Mouse (Mus musculus) adrenal gland, adult 18-20 months (tissue): ENCODE data around the gene Aftph. TPM values are rescaled to one million over a fixed set of nuclear protein-coding genes. Genes with fewer than 3 reads are reported as not detected.
A peak's percentile ranks its signal among the peaks of the same experiment; 100 is the strongest.
"Not testable (repeated sequence)": the region's sequence is repeated elsewhere in the genome, so short reads cannot be mapped to it uniquely, and the experiment has no call there.

Source experiments
- DNase-seq, 2 experiments: peaks; one replicate each; pipeline ENCODE4 v3.0.0; 2021 to 2022; ENCODE audit warnings: low spot score in 2 of 2
- long read RNA-seq, 2 experiments: library from polyadenylated mRNA; stranded (forward); transcript quantifications; one replicate each; pipeline ENCODE4 v2.0.0; 2021
- total RNA-seq, 2 experiments: library from RNA; stranded (reverse); gene quantifications; 1 replicate in 1 of 2; 2 replicates in 1 of 2; pipeline ENCODE4 v1.2.3; 2021

Aftph gene
- total RNA-seq = 10 to 100 TPM; 46.0 to 56.2 TPM
- long read RNA-seq, experiment 1, transcript Aftph-201 (9 exons, 3,998 nt) = major isoform, 21 of 23 reads
- long read RNA-seq, experiment 1, partial matches to known transcripts = 2 of 23 reads
- long read RNA-seq, experiment 1, other reads (novel, unspliced or antisense) = 0 of 23 reads
- long read RNA-seq, experiment 2, transcript Aftph-201 (9 exons, 3,998 nt) = major isoform, 45 of 62 reads
- long read RNA-seq, experiment 2, partial matches to known transcripts = 5 of 62 reads
- long read RNA-seq, experiment 2, other reads (novel, unspliced or antisense) = 10 of 62 reads

DNA sequence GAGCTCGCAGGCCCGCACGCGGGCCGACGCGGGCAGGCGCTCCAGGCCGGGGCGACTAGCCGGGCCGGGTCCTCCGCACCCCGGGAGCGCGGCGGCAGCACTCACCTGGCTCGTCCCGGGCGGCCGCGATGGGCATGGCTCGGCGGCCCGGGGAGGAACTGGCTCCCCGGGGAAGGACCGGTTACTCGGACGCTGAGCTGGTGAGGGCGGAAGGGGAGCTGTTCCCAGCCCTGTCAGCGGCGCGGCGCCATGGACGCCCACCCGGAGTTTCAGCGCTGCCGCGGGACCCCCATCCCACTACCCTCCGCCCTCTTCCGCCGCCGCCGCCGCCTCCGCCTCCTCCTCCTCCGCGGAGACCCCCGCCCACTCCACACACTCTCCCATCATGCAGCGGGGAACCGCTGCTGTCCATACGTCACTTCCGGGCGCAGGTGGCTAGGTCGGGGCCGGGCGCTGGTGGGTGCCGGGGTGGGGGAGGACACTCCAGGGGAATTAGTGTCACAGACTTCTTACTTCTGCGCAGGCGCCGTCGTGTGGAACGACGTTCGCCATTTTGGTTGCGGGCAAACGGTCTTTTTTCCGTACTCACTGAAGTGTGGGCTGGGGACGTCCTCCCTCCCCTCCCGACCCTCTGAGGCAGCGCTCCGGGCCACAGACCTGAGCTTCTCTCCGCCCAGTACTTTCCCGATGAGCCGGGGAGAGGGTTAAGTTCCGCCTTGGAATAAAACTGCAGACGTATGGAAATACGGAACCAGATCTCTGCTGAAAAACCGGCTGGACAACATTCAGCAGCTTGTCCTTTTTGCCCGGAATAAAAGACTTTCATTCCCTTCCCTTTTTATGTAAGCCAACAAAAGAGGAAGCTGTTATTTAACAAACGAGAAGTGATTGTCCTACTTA, at the start of gene Aftph:
TSS of gene Aftph (minus strand) at position 389 of the 900 bp plus-strand sequence.
- DNase-seq = peak; percentile 93 to 94

DNA sequence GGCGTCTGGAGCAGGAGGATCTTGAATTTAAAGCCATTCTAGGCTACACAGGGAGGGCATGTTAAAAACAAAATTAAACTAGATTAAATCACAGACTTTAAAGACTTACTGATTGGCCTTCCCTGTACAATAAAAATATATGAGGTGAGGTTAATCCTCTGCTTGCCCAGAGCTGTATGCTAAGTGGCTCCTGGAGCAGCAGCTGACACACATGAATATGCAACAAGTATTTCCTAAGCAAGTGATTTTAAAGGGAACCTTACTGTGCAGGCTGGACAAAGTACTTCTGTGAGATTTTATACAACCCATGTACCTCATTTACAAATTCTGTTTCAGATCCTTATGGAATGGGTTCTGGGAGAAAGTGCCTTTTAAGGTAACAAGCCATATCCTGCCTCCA, 47.6 kb upstream of the Aftph start:
- no peak for DNase-seq

DNA sequence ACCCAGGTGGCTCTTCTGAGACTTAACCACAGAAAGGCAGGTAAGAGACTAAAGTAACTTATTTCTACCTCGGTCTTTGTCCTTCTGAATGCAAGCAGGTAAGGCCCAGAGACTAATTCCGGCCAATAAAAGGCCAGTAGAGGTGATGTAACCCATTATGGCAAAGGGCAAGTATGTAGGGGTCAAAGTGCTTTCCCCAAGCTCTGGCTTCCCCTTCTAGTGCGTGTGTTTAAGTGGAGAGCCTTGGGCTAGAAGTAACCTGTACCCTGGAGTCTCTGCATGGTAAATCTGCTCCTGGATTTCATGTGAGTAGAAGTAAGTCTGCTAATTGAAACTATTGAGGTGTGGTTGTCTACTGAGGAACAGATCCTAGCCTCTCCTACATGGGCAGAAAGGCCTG, 46.7 kb upstream of the Aftph start:
- no peak for DNase-seq

DNA sequence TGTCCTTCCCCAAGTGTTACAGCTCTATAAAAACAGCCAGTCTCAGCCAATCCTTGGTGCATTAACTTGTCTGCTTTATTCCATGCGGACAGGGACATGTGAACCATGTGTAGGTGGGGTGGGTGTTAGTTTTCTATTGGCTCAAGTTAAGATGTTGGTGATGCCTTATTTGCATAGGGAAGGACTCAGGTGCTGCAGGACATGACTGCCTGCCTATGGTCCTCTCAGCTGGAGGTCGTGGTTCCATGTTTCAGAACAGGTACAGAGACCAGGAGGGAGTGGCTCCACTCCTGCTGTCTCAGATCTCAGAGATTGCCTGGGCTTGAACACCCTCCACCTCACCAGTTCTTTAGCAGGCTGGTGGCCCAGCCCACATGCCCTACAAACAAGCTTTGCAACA, 44.8 kb upstream of the Aftph start:
- DNase-seq = no peak

DNA sequence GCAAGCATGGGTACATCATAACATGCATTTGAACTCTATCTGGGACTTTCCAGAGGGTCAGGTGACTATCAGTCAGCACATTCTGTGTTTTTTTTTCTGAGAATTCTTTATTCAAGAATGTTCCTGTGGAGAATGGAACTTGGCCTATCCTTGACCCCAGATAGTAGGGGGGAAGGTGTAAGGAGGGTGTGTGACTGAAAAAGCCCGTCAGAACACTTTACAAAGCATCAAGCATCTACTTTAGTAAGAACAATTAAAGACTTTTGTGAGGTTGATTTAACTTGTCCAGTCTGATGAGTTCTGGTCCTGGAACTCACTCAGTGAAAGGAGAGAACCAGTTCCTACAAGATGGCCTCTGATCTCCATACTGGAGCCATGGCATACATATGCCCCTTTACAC, 43.8 kb upstream of the Aftph start:
- no peak for DNase-seq

DNA sequence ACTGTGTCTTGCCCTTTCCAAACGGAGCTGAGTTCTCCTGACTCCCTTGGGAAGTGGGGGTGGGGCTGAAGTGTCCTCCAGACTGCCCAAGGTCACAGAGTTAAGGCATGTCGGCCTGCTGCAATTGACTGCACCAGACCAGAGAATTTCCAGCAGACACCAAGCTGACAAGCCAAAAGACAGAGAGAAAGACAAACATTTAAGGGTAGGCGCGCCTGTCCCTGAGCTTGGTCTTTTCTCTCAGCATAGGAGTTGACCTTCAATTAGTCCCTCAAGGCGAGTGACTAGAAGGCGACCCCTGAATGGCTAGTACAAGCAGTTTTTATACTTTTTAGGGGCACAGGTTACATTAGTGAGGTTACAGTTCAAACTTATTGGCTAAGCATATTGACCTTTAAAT, 43.4 kb upstream of the Aftph start:
- DNase-seq = no peak

DNA sequence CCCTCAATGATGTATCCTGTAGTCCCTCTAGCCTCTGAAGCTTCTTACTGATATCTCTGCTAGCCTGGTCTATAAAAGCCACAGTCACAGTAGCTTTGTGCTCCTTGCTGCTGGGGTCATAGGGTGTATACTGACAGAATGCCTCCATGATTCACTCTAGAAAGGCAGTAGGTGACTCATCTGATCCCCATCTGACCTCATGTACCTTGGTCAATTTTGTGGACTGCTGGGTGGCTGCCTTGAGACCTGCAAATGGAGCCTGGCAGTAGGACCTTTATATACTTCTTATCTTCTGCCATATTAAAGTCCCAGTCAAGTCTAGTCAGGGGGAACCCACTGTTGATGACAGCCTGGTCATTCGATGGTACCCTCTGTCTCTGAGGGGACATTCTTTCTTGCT, 42.1 kb upstream of the Aftph start:
- no peak for DNase-seq

DNA sequence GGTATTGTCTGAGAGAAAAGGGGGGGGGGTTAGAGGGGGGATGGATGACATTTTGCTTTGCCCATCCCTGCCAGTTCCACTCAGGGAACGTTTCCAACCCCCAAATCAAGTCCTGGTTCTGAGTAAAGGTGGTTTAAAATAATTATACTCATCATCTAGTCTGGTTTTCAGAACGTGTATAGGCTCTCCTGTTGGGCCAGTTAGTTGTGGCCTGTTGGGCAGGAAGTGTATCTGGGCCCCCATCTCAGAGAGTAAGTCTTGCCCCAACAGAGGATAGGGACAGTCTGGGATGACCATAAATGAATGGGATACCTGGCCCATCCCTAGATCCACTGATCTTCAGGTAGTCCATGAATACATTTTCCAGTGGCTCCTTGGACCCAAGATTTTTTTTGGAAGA, 41.2 kb upstream of the Aftph start:
- DNase-seq = no peak

DNA sequence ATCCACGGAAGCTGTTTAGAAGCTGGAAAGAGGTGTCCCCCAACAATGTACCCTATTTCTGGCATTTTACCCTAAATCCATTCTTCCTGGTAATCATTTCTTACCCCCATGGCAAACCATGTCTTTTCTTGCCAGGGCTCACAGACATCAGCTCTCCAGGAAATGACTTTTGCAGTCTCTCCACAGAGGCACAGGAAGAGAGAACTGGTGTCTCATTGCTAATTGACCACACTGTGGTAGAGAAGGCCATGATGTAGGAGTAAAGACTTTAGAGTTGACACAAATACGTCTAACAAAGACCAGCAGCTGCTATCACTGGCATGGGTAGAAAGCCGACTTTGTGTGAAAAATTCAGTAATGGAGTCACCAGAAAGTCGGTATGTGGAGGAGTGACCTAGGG, 38.9 kb upstream of the Aftph start:
- DNase-seq = no peak

DNA sequence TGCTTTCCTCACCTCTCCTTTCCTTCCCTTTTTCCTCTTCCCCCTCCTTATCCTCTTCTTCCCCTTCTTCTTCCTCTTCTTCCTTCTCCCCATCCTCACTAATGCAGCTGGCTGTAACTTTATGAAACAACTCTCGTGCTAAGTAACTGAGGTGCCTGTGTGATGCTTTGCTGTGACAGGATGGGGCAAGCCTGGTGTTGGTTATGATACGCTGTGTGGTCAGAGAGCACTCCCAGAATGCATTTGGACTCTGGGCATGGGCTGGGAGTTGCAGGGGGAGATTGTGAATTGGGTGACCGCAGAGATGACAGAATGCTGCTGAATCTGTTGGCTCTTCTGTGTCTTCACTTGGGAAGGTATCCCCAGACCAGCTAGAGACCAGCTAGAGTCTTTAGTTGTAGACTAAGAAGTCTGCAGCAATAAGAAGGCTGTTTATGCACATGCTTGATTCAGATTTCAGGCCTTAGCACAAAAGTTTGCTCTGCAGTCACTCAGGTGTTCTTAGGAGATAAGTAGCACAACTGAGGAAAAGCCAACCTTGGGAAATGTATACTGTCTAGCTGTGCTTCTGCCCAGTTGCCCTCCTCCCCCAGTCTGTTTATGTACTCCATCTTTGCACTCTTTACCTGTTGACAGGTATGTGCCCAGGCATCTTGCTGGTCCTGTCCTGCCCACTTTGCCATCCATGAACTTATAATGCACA, 37.6 kb upstream of the Aftph start:
- DNase-seq = no peak

DNA sequence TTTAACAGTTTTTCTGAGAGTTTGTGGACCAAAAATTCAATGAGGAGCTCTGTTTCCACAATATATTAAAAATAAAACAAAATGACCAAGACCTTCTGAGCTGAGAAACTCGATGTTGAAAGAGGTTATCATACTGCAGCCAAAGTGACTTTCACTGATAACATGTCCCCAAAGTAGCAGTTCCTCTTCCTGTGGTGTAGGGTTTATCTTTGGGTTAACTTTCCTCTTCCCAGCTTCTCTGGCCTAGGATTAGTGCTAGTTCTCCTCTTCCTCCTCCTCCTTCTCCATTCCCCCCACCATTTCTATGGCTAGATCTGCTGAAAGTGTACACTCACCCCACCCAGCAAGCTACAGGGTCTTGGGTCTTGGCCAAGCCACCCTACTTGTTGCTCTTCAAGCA, 36.9 kb upstream of the Aftph start:
- DNase-seq = no peak

DNA sequence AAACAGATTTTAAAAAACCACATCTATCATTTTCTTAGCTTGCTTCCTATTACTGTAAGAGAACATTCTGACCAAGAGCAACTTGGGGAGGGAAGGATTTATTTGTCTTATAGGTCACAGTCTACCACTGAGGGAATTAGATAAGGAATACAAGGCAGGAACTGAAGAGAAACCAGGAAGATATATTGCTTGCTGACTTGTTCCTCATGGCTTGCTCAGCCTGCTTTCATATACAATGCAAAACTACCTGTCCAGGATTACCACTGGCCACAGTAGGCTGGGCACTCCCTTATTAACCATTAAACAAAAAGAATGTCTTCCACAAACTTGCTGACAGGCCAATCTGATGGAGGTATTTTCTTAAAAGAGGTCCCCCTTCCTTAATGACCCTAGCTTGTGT, 35.3 kb upstream of the Aftph start:
- no peak for DNase-seq

DNA sequence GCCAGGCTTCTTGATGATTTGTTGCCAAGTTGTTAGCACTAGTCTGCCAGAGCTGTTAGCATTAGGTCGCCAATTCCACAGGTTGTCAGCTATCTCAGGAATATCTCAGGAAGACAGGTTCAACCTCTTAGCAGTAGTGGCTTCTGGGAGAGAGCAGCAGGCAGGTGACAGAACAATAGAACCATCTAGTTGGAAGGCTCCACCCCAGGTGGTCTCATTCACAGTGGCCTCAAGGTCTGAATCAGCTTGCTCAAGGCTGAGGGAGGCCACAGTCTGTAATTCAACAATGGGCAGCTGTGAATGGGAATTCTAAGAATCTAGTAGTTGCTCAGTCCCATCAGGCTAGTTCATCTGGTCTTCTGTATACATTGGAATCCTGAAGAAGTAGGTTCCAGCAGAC, 31.3 kb upstream of the Aftph start:
- DNase-seq = no peak

DNA sequence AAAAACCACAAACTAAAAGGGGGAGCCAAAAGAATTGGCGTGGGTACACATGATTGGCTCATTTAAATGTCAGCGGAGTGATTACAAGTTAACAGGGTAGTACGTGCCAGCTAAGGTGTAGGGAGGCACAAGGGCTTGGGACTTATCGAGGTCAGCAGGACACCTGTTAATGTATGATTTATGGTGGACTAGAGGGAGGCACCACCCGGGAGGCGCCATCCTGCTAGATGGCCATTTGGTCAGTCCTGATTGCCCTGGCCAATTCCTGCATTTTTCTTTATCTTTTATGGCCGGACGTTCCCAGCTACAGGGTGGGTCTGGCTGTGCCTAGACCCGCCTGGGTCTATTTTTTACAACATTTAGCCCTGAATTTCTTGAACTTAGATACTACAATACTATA, 30.4 kb upstream of the Aftph start:
- not testable (repeated sequence) for DNase-seq

DNA sequence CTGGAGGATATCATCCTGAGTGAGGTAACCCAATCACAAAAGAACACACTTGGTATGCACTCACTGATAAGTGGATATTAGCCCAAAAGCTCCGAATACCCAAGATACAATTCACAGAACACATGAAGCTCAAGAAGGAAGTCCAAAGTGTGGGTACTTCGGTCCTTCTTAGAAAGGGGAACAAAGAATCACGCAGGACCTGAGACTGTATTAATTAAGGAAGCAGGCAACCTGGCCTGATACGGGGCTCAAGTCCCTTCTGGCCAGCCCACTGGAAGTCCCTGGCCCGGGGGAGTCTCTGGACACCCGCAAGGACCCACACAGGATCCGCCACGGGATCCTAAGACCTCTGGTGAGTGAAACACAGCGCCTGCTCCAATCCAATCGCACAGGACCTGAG, 20.6 kb upstream of the Aftph start:
- not testable (repeated sequence) for DNase-seq

DNA sequence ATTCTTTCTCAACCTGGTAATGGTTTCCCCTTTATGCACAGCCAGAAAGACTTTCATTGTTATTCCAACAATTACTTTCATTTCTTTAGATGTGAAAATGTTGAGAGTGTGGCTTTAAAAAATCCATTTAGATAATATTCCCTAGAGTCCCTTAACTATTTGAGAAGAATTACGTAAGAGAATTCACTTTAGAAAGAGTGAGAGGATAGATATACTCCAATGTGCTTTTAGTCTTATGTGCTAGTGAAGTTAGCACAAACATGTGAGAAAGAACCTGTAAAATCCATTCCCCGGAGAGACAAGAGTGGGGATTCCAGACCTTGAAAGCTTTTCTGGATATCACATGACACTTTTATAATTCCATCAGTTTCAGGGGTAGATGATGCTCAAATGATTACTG, 9.2 kb upstream of the Aftph start:
- DNase-seq = no peak

DNA sequence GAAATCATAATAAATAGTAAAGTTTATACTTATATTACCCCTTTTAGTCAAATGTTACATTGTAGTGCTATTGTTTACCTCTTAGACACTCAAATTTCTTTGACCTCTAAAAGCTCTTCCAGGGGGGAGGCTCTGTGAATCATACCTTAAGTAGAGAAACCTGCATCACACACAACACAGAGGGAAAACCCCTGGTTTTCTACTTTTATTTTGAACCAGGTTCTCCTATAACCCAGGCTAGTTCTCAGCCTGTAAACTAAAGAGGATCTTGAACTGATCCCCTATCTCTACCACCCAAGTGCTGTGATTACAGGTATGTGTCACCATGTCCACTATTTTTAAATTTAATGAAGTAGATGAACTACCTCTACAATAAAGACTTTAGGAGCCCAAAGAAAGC, 2.0 kb upstream of the Aftph start:
- DNase-seq = no peak

DNA sequence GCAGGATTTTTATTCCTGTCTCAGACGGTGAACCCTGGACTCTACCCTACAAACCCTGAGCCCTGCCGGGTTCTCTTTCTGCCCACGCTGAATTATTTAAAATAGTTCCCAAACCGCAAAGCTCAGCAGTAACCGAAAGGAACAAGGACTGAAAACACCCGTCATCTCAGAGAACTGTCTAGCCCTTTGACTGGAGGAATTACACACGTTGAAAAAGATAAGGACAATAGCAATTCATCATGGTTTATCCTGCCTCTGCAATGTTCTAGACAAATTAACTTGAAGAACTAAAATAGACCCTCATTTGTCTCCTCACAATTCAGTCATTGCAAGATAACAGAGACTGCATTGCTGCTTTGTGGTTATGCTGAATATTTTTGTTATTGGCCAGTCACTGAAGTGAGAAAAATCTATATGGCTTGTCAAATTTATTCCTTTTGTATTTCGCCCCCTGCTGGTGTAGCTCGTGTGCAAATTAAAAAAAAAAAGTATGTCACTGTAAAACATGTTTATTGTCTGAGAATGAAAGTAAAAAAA, 1.0 kb upstream of the Aftph start:
- DNase-seq = peak; percentile 48 to 51

DNA sequence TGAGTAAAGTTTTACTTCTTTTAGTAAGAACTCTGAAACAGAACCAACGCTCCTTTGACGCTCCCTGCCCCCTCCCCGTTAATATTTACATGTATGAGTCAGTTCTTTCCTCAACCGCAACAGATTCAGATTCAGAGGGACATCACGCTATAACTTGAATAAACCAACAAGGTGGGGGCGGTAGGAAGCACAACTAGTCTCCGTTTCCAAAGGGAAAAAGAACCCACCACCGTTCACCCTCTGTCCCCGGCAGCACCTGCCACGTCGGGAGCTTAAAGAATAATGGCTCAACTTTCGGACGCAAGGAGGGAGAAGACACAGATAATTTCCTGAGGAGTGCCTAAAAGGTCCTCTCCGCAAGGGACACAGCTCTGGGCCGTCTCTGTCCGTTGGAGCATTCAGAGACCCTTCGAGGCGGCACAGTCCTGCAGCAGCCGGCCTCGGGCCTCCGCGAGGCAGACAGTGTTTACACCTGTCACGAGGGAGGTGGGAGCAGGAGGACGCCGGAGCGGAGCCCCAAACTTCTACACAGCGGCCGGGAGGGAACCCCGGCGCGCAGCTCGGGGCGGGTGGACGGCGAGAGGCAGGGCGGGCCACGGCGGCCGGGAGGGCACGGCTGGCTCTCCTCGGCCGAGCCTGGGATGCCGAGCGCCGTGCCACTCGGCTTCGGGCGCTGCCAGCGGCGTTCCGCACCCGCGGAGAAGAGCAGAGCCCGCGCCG, 748 bp downstream of the Aftph start:
- DNase-seq = peak; percentile 37 to 53

DNA sequence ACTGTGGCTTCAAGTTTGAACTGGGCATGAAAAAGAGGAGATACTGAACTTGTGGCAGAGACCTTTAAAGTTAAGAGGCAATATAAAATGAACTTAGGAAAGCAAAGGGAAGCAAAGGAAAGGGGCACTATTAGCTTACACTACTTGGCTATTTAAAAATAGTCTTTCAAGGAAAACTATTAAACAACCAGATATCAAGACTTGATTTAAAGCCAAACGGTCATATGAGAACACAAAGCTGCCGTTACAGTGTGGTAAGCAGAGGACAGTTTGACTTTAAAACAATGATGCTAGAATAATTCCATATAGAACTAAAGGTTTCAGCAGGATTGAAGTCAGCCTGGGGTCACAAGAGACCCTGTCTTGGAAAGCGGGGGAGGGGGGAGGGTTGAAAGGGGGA, 7.3 kb downstream of the Aftph start:
- no peak for DNase-seq

DNA sequence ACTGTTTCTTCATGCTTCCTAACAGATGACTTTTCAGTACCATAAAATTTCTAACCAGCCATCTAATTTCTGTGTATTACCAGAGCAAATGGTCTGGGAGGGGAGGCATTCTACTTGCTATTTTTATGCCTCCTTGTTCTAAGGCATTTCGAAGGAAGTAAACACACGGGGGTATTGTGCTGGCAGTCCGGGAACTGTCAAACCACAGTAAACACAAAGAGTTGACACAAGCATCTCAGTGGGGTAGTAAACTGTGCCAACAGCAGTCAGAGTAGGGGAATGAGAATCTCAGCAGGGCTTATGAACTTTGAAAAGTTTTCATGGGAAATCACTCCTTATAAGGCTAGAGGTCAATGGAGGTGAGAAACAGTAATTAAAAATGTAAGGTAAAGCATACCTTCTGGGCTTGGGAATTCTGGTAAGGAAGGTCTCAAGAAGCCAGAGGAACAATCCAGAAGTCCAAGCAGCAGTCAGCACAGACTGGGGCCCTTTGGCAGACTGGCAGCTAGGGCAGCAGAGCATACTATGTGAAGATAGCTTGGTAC, 7.8 kb downstream of the Aftph start:
- no peak for DNase-seq
